Mouse (Mus musculus) forebrain, embryonic 12.5 days (tissue): ENCODE data around the gene Celf2. TPM values are rescaled to one million over a fixed set of nuclear protein-coding genes. Genes with fewer than 3 reads are reported as not detected.

Experiments
- ATAC-seq: fragments of 200-750 bp; cut with Nextera tagmentation; 2 replicates; pipeline ENCODE4 v1.8.0; 2017; ENCODE audit warnings: moderate TSS enrichment; ENCODE audit not compliant: low FRiP score
- H3K27ac ChIP-seq: fragments of 300-500 bp; sonication (generic); 2 replicates; pipeline ENCODE4 v1.5.1; 2016; ENCODE audit warnings: mild to moderate bottlenecking
- H3K27me3 ChIP-seq: fragments of 300-500 bp; sonication (generic); 2 replicates; pipeline ENCODE4 v1.6.1; 2016; ENCODE audit warnings: mild to moderate bottlenecking
- H3K36me3 ChIP-seq: fragments of 300-500 bp; sonication (generic); replicated peaks from 2 replicates; pipeline ENCODE4 v1.6.1; 2016; ENCODE audit warnings: mild to moderate bottlenecking
- H3K4me1 ChIP-seq: fragments of 300-500 bp; sonication (generic); 2 replicates; pipeline ENCODE4 v1.6.1; 2016
- H3K4me2 ChIP-seq: fragments of 300-500 bp; sonication (generic); 2 replicates; pipeline ENCODE4 v1.6.1; 2016; ENCODE audit warnings: mild to moderate bottlenecking, moderate library complexity
- H3K4me3 ChIP-seq: fragments of 300-500 bp; sonication (generic); replicated peaks from 2 replicates; pipeline ENCODE4 v1.5.1; 2016; ENCODE audit warnings: mild to moderate bottlenecking
- H3K9ac ChIP-seq: fragments of 300-500 bp; sonication (generic); 2 replicates; pipeline ENCODE4 v1.6.1; 2016; ENCODE audit warnings: mild to moderate bottlenecking
- H3K9me3 ChIP-seq: fragments of 300-500 bp; sonication (generic); 2 replicates; pipeline ENCODE4 v1.6.1; 2016
- WGBS: fragments of 180-500 bp; shearing (Covaris S2); methylation state at CpG from one replicate; pipeline ENCODE4 v1.1.7; 2016; 5-methylcytosine and 5-hydroxymethylcytosine counted together
- polyA plus RNA-seq: library from polyadenylated mRNA; unstranded; fragments of >200 nt; fragmentation: Nextera tagmentation; extraction: Ambion mirVana; gene quantifications from 2 replicates; pipeline ENCODE4 v1.2.1, GENCODE M21; 2016

Celf2 gene
- polyA plus RNA-seq, 1 experiment from 2014 or later, result 167 TPM

DNA sequence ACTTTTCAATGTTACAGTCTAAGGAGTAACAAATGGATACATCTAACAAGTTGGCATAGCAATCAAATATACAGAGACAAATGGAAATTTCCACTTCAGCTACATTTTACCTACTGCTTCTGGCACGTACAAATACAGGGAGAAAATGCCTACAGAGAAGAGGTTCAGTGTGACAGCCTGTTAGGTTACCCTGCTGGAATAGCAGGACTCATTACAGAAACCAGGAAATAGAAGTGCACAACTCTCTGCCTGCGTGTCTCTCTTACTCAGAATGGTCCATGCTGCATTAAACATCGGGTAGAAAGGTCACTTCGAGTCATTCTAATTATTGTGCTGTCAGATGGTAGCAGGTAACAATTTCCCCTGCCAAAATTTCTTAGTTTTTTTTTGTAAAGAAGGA is 141.6 kb downstream of the Celf2 start:
- Histone ChIP-seq H3K27me3 (no peaks in the 10 kb centered on the region), H3K36me3 (no peaks in the 10 kb centered on the region), H3K4me3 (no peak overlapping the region), H3K9me3 (no peaks in the 10 kb centered on the region), H3K4me2 (no peak overlapping the region), H3K27ac (no peak overlapping the region), H3K9ac (no peak overlapping the region), H3K4me1 (no peaks in the 10 kb centered on the region)
- 88% methylated on average over 4 of the region's 4 CpGs for WGBS
- no peak for ATAC-seq

DNA sequence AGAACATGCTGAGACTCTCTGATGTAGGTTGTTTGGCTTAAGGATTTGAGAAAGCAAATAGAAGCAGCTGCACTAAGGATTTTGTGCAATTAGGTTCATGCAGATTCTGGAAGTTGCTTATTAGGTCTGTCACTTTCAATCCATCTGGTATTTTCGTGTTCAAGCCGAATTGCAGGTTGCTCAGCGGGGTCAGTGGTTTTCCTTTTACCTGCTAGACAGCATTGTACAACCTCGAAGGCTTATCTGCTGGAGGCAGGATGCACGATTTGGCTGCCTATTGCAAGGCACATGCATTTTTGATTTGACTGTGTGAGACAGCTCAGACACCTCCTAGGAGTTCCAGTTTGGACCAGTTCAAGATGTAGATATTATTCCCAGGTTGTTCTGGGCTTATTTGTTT is 149.8 kb downstream of the Celf2 start:
- WGBS, result 68% methylated on average over 5 of the region's 5 CpGs
- Histone ChIP-seq H3K4me2 (no peak overlapping the region), H3K27ac (no peak overlapping the region), H3K9me3 (no peaks in the 10 kb centered on the region), H3K36me3 (no peaks in the 10 kb centered on the region), H3K9ac (no peak overlapping the region), H3K4me3 (no peak overlapping the region), H3K27me3 (no peaks in the 10 kb centered on the region), H3K4me1 (no peaks in the 10 kb centered on the region)
- ATAC-seq, result peak; percentile 49; the same call in 1 of the 2 replicates

- no peaks in the 10 kb centered on the region for H3K27me3 ChIP-seq
- no peaks in the 10 kb centered on the region for H3K9me3 ChIP-seq
- no peak overlapping the region for H3K4me3 ChIP-seq
- H3K27ac ChIP-seq, result no peak overlapping the region
- H3K9ac ChIP-seq, result no peak overlapping the region
- no peaks in the 10 kb centered on the region for H3K36me3 ChIP-seq
- WGBS, result 65% methylated on average over 3 of the region's 3 CpGs
- ATAC-seq, result no peak
- H3K4me1 ChIP-seq, result no peaks in the 10 kb centered on the region
- no peak overlapping the region for H3K4me2 ChIP-seq
Observed at GRCm38 (mm10) chr2:7358816-7359215, 150.5 kb downstream of the Celf2 start.

- H3K4me2 ChIP-seq, result no peak overlapping the region
- 81% methylated on average over 5 of the region's 5 CpGs for WGBS
- no peaks in the 10 kb centered on the region for H3K9me3 ChIP-seq
- no peak overlapping the region for H3K27ac ChIP-seq
- no peaks in the 10 kb centered on the region for H3K27me3 ChIP-seq
- H3K4me3 ChIP-seq, result no peak overlapping the region
- no peak for ATAC-seq
- H3K36me3 ChIP-seq, result no peaks in the 10 kb centered on the region
- H3K4me1 ChIP-seq, result no peaks in the 10 kb centered on the region
- no peak overlapping the region for H3K9ac ChIP-seq
Observed at GRCm38 (mm10) chr2:7351234-7351633, 158.1 kb downstream of the Celf2 start.

DNA sequence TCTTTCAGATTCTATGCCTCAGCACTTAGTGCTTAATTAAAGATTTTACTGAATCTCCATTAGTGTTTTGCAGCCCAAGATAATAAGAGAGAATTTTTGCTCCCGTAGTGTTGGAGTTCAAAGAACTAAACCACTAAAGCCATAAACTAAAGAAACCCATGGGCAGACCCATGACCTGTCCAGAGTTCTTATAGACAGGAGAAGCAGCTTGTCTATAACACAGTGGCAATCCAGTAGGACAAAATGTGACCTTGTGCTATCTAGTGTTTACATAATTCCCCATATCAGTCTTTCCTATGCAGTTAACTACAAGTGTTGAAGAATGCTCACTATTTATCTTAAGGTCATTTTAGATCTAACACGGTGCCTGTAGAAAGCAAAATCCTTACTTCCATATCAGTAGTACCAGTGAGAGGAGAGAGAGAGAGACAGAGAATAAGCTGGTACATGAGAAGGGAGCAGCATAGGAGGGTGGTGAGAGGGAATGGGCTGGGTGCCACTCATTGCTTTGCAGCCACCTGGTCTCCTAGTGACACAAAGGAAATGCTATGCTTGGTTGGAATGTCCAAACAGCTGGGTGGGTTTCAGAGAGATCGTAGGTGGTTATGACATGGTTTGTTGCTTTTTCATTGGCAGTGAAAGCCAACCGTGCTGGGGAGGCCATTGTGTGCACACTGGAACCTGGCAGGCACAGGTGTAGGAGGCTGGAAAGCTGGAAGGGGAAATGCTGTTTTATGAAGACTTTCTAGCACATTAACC is 162.5 kb downstream of the Celf2 start:
- Histone ChIP-seq H3K27ac (no peak overlapping the region), H3K27me3 (no peaks in the 10 kb centered on the region), H3K9me3 (no peaks in the 10 kb centered on the region), H3K4me2 (no peak overlapping the region), H3K4me1 (no peaks in the 10 kb centered on the region), H3K9ac (no peak overlapping the region), H3K36me3 (no peaks in the 10 kb centered on the region), H3K4me3 (no peak overlapping the region)
- WGBS, result 87% methylated on average over 4 of the region's 4 CpGs
- no peak for ATAC-seq

DNA sequence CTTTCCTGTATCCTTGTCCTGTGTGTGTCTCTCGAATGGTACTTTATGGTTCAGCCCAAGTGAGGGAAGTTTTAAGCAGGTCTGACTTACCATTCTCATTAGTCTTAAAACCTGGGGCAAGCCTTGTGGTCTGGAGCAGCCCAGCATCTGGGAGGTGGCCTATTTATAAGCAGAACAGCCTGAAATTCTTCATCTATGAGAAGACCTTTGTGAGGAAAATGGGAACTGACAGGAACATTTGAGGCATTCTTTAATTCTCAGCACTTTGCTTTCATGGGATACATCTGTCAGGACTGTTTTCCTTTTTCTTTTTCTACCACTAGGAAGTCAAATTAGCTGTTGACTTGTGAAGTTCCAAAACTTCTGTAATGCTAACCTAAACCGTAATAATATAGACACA is 164.4 kb downstream of the Celf2 start:
- Histone ChIP-seq H3K27ac (no peak overlapping the region), H3K36me3 (no peaks in the 10 kb centered on the region), H3K4me1 (no peaks in the 10 kb centered on the region), H3K4me2 (no peak overlapping the region), H3K27me3 (no peaks in the 10 kb centered on the region), H3K9ac (no peak overlapping the region), H3K4me3 (no peak overlapping the region), H3K9me3 (no peaks in the 10 kb centered on the region)
- no peak for ATAC-seq
- 95% methylated on average over 2 of the region's 2 CpGs for WGBS

GRCm38 (mm10) chr2:7342911-7343478 is 166.4 kb downstream of the Celf2 start:
- Histone ChIP-seq H3K27ac (no peak overlapping the region), H3K9me3 (no peaks in the 10 kb centered on the region), H3K36me3 (no peaks in the 10 kb centered on the region), H3K27me3 (no peaks in the 10 kb centered on the region), H3K9ac (no peak overlapping the region), H3K4me1 (no peaks in the 10 kb centered on the region), H3K4me2 (no peak overlapping the region), H3K4me3 (no peak overlapping the region)
- WGBS, result 29% methylated on average over 8 of the region's 8 CpGs
- ATAC-seq, result 0 out of 2 replicates have a peak, but pooled peaks have one; percentile 23

- no peaks in the 10 kb centered on the region for H3K4me1 ChIP-seq
- WGBS, result 83% methylated on average over 2 of the region's 2 CpGs
Observed at GRCm38 (mm10) chr2:7334846-7335245, 174.5 kb downstream of the Celf2 start.

DNA sequence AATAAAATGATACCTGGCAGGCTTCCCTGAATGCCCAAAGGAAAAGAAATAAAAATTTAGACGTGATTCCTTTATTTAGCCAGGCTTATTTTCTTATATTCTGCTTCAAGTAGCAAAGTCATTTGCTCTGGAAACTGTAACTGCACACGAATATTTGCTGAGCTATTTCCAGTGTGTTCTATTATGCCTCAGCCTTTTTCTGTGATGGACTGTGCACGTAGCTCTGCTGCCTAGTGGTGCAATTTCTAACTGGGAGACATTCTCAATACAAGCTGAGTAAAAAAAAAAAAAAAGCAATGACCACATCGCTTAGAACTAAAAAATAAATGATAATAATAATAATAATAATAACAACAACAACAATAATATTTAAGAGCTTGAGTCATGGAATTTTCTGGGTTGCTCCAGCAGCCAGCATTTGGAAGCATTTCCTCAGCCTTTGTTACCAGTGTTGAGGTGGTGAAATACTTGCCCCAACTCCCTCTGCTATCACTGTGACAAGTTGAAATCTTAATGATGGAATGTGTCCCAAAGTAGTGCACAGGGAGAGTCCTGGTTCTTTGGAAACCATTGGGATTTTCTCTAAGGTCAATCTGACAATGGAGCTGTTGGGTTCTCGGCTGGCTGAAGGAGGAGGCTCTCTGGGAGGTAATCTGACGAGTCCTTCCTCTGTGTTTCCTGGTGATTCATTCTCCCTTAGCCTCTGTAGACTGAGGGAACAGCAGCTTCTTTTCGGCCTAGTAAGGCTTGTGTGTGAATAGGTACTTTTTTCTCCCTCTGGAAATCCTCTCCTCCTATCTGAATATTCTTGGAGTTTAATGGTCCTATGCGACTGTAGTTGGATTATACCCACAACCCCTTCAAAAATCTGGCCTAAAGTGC is 181.1 kb downstream of the Celf2 start:
- H3K4me2 ChIP-seq, result no peak overlapping the region
- no peak for ATAC-seq
- H3K27ac ChIP-seq, result no peak overlapping the region
- H3K4me1 ChIP-seq, result no peaks in the 10 kb centered on the region
- no peak overlapping the region for H3K4me3 ChIP-seq
- H3K9ac ChIP-seq, result no peak overlapping the region
- H3K36me3 ChIP-seq, result no peaks in the 10 kb centered on the region
- WGBS, result 78% methylated on average over 8 of the region's 8 CpGs
- H3K27me3 ChIP-seq, result no peaks in the 10 kb centered on the region
- H3K9me3 ChIP-seq, result no peaks in the 10 kb centered on the region

More at GRCm38 (mm10) chr2:7334846-7335245, 174.5 kb downstream of the Celf2 start:
- Histone ChIP-seq H3K27me3 (no peaks in the 10 kb centered on the region), H3K27ac (no peak overlapping the region), H3K9ac (no peak overlapping the region), H3K9me3 (no peaks in the 10 kb centered on the region), H3K36me3 (no peaks in the 10 kb centered on the region), H3K4me2 (no peak overlapping the region), H3K4me3 (no peak overlapping the region)
- ATAC-seq, result no peak

DNA sequence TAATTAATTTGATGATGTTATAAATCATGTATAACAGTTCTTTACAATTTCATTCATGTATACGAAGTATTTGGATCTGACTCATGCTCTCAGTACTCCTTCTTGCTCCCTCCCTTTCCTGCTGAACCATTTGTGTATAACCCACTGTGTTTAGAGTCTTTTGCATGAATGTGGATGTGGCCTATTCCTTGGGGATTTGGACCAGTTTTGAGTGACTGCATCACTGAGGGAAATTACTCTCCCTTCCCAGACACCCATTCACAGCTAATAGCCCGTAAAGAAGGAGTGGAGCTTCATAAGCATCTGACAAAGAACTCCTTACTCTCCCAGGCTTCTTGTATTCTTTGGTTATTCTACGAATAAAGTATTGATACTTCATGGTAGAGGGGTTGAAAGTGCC is 189.6 kb downstream of the Celf2 start:
- H3K4me1 ChIP-seq, result peaks cover 16% of the 10 kb centered on the region
- no peaks in the 10 kb centered on the region for H3K36me3 ChIP-seq
- 15% methylated on average over 3 of the region's 3 CpGs for WGBS
- no peak overlapping the region for H3K4me3 ChIP-seq
- H3K27ac ChIP-seq, result 0 out of 2 replicates have a peak overlapping the region, but pooled peaks have one; percentile 19
- H3K27me3 ChIP-seq, result no peaks in the 10 kb centered on the region
- H3K9ac ChIP-seq, result no peak overlapping the region
- no peaks in the 10 kb centered on the region for H3K9me3 ChIP-seq
- H3K4me2 ChIP-seq, result no peak overlapping the region
- peak; percentile 62 for ATAC-seq

GRCm38 (mm10) chr2:7311776-7312175 is 197.6 kb downstream of the Celf2 start:
- Histone ChIP-seq H3K27ac (peak overlapping the region; percentile 50; the same call in 1 of the 2 replicates), H3K9ac (no peak overlapping the region), H3K4me2 (no peak overlapping the region), H3K9me3 (no peaks in the 10 kb centered on the region), H3K4me1 (peaks cover 48% of the 10 kb centered on the region), H3K4me3 (no peak overlapping the region), H3K27me3 (no peaks in the 10 kb centered on the region), H3K36me3 (no peaks in the 10 kb centered on the region)
- 11% methylated on average over 3 of the region's 3 CpGs for WGBS
- ATAC-seq, result no peak

- H3K4me2 ChIP-seq, result no peak overlapping the region
- no peak overlapping the region for H3K4me3 ChIP-seq
- peak; percentile 13; the same call in 1 of the 2 replicates for ATAC-seq
- H3K36me3 ChIP-seq, result no peaks in the 10 kb centered on the region
- 0 out of 2 replicates have a peak overlapping the region, but pooled peaks have one; percentile 32 for H3K27ac ChIP-seq
- no peak overlapping the region for H3K9ac ChIP-seq
- H3K4me1 ChIP-seq, result peaks cover 44% of the 10 kb centered on the region
- no peaks in the 10 kb centered on the region for H3K9me3 ChIP-seq
- H3K27me3 ChIP-seq, result no peaks in the 10 kb centered on the region
- 27% methylated on average over 2 of the region's 2 CpGs for WGBS
Observed at GRCm38 (mm10) chr2:7310840-7311182, 198.6 kb downstream of the Celf2 start.
